Mouse (Mus musculus) heart, postnatal 0 days (tissue): ENCODE data around the gene Gpr108.

Experiments used
- CTCF ChIP-seq: IDR thresholded peaks from 2 replicates; pipeline ENCODE4 v1.5.1; 2016; ENCODE audit warnings: antibody characterized with exemption, control low read depth, low read depth
- EP300 ChIP-seq: IDR thresholded peaks from 2 replicates; pipeline ENCODE4 v1.6.1; 2016; ENCODE audit warnings: antibody characterized with exemption, low read depth

- TF ChIP-seq CTCF (no peak), EP300 (no peak)
These were observed 13.6 kb upstream of the Gpr108 start for GRCm38 (mm10) chr17:57261796-57262195.
